Mouse (Mus musculus) midbrain, embryonic 10.5 days (tissue): ENCODE measurements at regions not wholly inside any gene's neighbourhood (a gene's known extent, or its start where the extent isn't known, plus 50 kb on each side); places are given as distances from the start of the nearest gene placed in this dataset.

Experiments used
- DNase-seq: peaks from one replicate; pipeline ENCODE4 v3.0.0-alpha.2; 2017; ENCODE audit warnings: low spot score
- H3K27ac ChIP-seq: fragments of 300-500 bp; sonication (generic); replicated peaks from 2 replicates; pipeline ENCODE4 v1.5.1; 2016; ENCODE audit warnings: mild to moderate bottlenecking
- H3K27me3 ChIP-seq: fragments of 300-500 bp; sonication (generic); 2 replicates; pipeline ENCODE4 v1.6.1; 2016; ENCODE audit warnings: low read depth, mild to moderate bottlenecking; ENCODE audit not compliant: poor library complexity, severe bottlenecking
- H3K36me3 ChIP-seq: fragments of 300-500 bp; sonication (generic); 2 replicates; pipeline ENCODE4 v1.6.1; 2016; ENCODE audit warnings: mild to moderate bottlenecking, moderate library complexity
- H3K4me1 ChIP-seq: fragments of 300-500 bp; sonication (generic); 2 replicates; pipeline ENCODE4 v1.6.1; 2016
- H3K4me3 ChIP-seq: fragments of 300-500 bp; sonication (generic); 2 replicates; pipeline ENCODE4 v1.5.1; 2016; ENCODE audit warnings: mild to moderate bottlenecking, moderate library complexity
- H3K9me3 ChIP-seq: fragments of 300-500 bp; sonication (generic); replicated peaks from 2 replicates; pipeline ENCODE4 v1.6.1; 2016; ENCODE audit warnings: mild to moderate bottlenecking
- WGBS: fragments of 180-500 bp; shearing (Covaris S2); methylation state at CpG from one replicate; pipeline ENCODE4 v1.1.7; 2016; 5-methylcytosine and 5-hydroxymethylcytosine counted together

GRCm38 (mm10) chr12:5440482-5440881 lies 65.0 kb upstream of the Klhl29 start:
- WGBS = 85% methylated on average over 3 of the region's 3 CpGs
- peaks cover 32% of the 10 kb centered on the region for H3K4me1 ChIP-seq

GRCm38 (mm10) chr12:5435876-5436275 lies 60.4 kb upstream of the Klhl29 start:
- peak overlapping the region; percentile 47 for H3K27ac ChIP-seq
- H3K4me3 ChIP-seq = no peak overlapping the region
- 76% methylated on average over 3 of the region's 3 CpGs for WGBS
- DNase-seq = peak; percentile 41
- peaks cover 33% of the 10 kb centered on the region for H3K4me1 ChIP-seq
- no peaks in the 10 kb centered on the region for H3K36me3 ChIP-seq
- H3K9me3 ChIP-seq = no peaks in the 10 kb centered on the region
- no peaks in the 10 kb centered on the region for H3K27me3 ChIP-seq

More at GRCm38 (mm10) chr12:5440482-5440881, 65.0 kb upstream of the Klhl29 start:
- Histone ChIP-seq H3K9me3 (no peaks in the 10 kb centered on the region), H3K36me3 (no peaks in the 10 kb centered on the region), H3K27ac (no peak overlapping the region), H3K27me3 (no peaks in the 10 kb centered on the region), H3K4me3 (no peak overlapping the region)
- no peak for DNase-seq

- Histone ChIP-seq H3K4me3 (no peak overlapping the region), H3K27me3 (no peaks in the 10 kb centered on the region), H3K36me3 (no peaks in the 10 kb centered on the region), H3K4me1 (peaks cover 46% of the 10 kb centered on the region), H3K27ac (no peak overlapping the region), H3K9me3 (no peaks in the 10 kb centered on the region)
- no peak for DNase-seq
- 55% methylated on average over 6 of the region's 6 CpGs for WGBS
These were observed 58.6 kb upstream of the Klhl29 start for GRCm38 (mm10) chr12:5434060-5434459.

GRCm38 (mm10) chr12:5432688-5433087 lies 57.2 kb upstream of the Klhl29 start:
- DNase-seq = no peak
- 77% methylated on average over 3 of the region's 3 CpGs for WGBS
- H3K36me3 ChIP-seq = no peaks in the 10 kb centered on the region
- H3K4me1 ChIP-seq = peaks cover 50% of the 10 kb centered on the region
- H3K4me3 ChIP-seq = no peak overlapping the region
- no peak overlapping the region for H3K27ac ChIP-seq
- no peaks in the 10 kb centered on the region for H3K27me3 ChIP-seq
- no peaks in the 10 kb centered on the region for H3K9me3 ChIP-seq

GRCm38 (mm10) chr12:5428733-5429132 lies 53.3 kb upstream of the Klhl29 start:
- Histone ChIP-seq H3K36me3 (no peaks in the 10 kb centered on the region), H3K27me3 (no peaks in the 10 kb centered on the region), H3K4me3 (no peak overlapping the region), H3K4me1 (peaks cover 19% of the 10 kb centered on the region), H3K27ac (0 out of 2 replicates have a peak overlapping the region, but pooled peaks have one; percentile 1), H3K9me3 (no peaks in the 10 kb centered on the region)
- no peak for DNase-seq
- 77% methylated on average over 3 of the region's 3 CpGs for WGBS
